ENCODE assay signal across 1 mouse cellular context in the genomic region with DNA sequence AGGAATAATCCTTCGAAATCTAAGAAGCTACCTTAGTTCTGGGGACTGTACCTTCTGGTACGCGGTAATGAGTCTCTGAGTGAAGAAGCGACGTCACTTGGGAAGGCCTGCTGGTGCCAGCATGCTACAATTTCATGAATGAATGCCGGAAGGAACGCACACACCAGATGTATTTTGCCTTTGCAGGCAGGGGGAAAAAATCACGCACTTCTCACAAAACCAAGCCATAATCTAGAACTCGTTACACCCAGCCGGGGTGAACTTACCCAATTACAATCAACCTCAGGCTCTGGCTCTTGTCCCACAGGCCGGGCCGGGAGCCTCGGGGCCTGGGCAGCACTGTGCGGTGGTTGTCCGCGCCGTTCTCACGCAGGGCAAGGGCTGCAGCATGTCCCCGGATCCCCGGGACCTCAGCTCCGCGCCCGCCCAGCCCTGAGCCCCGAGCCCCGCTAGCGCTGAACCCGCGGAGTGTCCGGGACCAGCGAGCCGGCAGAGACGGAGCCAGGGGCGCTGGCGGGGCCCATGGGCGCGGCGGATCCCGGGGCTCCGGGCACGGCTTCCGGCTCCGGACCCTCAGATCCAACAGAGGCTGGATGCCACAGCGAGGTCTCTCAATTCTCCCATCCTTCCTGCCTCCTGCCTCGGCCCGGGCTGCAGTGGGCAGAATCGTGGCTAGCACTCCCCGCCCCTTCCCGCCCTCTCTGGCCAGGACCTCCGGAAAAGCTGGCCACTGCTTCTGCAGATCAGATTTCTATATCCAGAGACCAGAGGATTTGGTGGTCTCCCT.
TF ChIP-seq lines count a peak whose summit lies in the region.

No protein-coding gene starts in this region.

TF ChIP-seq in C2C12, 6 proteins besides CTCF, POLR2A, EP300 and RAD21:
- TF ChIP-seq MYOD1 (IDR thresholded peaks at IDR 0.05; ENCODE audit: control insufficient read depth, insufficient read length, low read depth) (no peak), USF1 (IDR thresholded peaks at IDR 0.05; ENCODE audit: low read depth) (no peak), FOSL1 (IDR thresholded peaks at IDR 0.05; ENCODE audit: insufficient read depth, low read length, poor library complexity, severe bottlenecking) (no peak), MYOG (IDR thresholded peaks at IDR 0.05; ENCODE audit: control insufficient read depth, extremely low read depth, insufficient read length) (no peak), MAX (IDR thresholded peaks at IDR 0.05) (no peak), CEBPB (IDR thresholded peaks at IDR 0.05; ENCODE audit: low read depth) (no peak)
